Mouse (Mus musculus): Measurements from ENCODE around the gene Cwc15.
"Not testable (repeated sequence)": the region's sequence is repeated elsewhere in the genome, so short reads cannot be mapped to it uniquely, and the experiment has no call there.

Cwc15 gene

DNA sequence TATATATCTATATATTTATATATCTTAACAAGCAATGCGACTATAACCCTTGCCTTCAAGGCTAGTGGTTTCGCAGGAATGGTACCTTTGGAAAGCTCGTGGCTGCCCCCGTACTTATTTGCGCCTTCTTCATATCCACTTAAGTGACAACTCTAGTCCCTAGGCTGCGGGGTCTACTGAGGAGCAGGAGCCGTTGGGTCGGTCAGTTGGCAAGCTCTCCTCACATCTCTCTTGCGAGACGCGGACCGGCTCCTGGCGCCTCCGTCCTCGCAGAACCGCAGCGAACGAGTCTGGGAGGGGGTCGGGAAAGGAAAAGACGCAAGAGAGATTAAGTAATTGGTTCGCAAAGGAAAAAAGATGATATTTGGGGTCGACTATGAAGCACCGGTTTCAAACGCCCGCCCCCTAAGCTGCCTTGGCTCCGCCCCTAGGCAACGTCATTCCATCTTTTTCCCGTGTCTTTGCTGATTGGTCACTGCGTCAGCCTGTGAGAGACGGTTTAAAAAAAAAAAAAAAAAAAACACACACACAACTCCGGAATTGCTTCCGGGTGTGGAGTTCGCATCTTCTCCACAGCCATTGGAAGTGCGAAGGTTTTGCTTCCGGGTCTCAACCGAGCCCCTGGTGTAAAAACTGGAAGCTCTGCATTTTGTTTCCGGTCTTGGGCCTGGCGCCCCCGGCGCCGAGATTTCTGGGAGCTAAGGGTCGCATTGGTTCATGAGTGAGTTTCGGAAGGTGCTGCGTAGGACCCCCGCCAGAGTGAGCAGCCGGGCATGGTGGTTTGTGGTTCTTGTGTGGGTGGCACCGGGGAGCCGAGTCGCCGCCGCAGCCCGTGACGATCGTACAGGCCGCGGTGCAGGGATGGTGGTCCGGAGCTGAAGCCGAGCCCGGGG lies at the start of gene Cwc15, which contains the start of gene Kdm4d:
Gene Cwc15 (plus strand): TSS at position 595 of the 893 bp plus-strand sequence.
Gene Kdm4d (minus strand): TSS at position 460 of the 893 bp plus-strand sequence.
- peak; percentile 96 for DNase-seq (ENCODE audit: low spot score)

DNA sequence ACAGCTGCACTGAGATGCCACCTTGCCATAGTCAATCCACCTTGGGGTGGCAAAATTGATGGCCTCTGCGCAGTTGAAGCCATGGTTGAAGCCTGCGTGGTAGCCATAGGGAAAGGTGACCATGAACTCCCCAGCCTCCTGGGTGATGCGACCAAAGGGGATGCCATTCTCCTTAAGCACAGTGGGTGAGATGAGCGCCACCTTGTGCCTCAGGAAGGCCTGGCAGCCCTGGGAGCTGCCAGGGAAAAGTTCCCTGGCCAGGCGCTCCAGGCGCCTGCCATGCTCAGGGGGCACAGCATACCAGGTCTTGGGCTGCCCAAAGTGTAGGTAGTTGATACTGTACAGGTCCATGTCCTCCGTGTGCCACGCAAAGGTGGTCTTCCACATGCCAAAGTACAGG lies 49.3 kb upstream of the Cwc15 start:
- not testable (repeated sequence) for DNase-seq (ENCODE audit: low spot score)

DNA sequence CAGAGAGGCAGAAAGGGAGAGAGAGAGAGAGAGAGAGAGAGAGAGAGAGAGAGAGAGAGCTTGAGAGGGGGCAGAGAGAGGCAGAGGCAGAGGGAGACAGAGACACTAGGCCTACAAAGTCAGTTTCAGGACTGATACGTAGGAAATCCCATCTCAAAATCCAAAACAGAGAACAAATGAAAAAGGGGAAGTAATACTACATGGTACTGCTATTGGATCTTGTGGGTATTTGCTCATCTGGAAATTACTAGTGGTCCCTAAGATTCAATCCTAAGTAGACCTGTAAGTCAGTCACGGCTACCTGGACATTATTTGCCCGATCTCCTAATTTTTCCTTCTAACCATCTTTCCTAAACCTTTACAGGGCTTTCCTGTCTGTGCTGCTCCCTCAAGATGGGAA lies 44.1 kb upstream of the Cwc15 start:
- DNase-seq (ENCODE audit: low spot score), result no peak

DNA sequence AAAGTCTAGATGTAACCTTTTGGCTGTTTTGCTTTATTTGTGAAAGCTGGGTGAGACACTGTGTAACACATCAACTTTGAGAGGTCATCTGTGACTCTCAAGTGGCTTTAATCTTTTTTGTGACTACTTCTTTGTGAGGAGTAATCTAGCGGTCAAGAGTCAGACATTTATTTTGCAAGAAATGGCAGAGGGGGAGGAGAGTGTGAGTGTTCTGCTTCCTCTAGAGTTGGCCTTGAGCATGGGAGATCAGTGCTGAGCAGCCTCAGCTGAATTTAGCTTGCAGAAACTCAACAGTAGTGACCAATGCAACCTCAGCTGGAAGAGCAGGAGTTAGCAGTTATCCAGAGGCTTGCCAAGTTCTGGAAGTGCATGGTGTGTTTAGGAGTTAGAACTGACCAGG lies 37.9 kb upstream of the Cwc15 start:
- not testable (repeated sequence) for DNase-seq (ENCODE audit: low spot score)

DNA sequence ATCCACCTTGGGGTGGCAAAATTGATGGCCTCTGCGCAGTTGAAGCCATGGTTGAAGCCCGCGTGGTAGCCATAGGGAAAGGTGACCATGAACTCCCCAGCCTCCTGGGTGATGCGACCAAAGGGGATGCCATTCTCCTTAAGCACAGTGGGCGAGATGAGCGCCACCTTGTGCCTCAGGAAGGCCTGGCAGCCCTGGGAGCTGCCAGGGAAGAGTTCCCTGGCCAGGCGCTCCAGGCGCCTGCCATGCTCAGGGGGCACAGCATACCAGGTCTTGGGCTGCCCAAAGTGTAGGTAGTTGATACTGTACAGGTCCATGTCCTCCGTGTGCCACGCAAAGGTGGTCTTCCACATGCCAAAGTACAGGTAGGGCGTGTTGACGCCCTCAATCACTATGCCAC lies 36.7 kb upstream of the Cwc15 start:
- not testable (repeated sequence) for DNase-seq (ENCODE audit: low spot score)

DNA sequence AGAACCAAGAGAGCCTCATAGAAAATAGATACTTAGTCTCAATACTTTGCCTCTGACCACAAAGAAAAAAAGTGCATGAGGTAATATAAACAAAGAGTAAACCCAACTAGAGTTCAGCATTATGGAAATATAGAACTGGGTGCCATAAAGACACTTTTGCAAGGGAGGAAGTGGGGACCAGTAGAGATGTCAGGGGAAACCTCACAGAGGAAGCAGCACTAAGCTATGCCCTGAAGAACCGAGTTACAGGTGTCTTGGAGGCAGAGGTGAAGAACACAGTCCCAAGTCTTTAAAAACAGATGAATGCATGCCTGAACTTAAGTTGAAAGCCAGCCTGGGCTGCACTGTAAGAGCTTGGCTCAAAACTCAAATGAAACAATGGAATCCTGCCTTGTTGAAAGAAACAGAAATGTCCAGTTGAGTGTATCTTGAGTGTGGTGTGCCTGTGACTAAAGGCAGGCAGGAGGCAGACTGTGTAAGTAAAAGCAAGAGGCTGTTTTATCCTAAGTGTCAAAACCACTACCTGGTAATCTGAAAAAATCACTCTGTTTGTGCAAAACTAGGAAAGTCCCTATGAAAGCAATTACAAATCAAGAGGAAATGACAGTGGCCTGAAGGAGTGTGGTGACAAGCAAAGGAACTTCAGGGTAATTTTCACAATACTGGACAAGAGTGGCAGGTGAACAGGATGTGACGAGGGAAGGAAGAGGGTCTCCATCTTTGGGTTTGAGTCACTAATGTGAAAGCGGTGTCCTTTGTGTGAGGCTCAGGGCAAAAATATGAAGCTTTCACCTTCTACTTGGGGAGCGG lies 1.3 kb upstream of the Cwc15 start:
- DNase-seq (ENCODE audit: low spot score), result no peak

DNA sequence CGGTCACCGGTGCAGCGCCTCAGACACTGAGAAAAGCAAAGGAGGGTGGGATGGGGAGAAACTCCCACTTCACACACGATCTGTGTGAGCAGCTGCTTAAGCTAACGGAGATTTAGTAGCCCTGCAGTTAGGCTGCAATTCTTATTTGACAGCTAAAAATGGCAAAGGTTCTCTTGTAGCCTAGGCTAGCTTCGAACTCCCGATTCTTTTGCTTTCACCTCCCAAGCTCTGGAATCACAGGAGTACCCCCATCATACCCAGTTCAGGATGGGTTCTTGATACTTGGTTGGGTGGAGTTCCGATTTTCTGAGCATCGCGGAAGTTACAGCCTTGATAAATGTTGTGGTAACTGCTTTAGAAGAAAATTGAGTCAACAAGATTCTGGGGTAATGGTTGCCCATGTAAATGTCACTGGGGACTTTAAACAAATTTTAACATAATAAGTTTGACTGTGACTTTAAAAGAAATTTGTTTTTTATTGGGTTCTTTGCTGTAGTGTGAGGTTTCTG lies 553 bp downstream of the Cwc15 start:
- no peak for DNase-seq (ENCODE audit: low spot score)

DNA sequence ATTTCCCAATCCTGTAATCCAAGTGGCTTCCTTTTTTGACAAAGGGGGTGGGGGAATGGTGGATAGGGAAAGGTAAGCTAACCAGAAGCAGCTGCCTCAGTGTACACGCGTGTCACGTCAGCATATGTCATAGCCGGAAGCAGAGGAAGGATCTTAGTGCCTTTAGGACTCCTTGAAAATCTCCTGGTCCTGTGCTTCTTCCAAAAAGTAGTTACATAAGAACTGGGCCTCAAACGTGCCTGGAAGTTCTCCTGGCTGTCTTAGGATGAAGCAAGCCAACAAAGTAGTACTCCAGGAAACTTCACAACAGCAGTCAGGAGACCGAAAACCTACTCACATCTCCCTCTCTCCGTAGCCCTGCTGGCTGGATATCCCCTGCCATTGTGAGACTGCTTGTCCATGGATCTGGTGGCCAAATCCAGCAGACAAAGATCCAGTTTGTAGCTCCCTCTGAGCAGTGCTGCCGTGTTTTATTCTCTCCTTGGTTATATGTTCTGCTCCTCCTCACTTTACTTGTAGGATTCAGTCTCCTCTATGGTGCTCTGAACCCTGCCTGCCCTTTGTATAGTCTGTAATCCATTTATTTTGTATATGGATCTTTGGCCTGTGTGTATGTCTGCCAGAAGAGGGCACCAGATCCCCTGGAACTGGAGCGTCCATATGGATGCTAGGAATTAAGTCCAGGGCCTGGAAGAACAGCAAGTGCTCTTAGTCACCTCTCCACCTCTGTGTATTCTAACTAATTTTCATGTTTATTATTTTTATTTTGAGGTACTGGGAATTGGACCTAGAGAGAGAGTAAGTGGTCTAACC lies 12.4 kb downstream of the Cwc15 start:
- no peak for DNase-seq (ENCODE audit: low spot score)

DNA sequence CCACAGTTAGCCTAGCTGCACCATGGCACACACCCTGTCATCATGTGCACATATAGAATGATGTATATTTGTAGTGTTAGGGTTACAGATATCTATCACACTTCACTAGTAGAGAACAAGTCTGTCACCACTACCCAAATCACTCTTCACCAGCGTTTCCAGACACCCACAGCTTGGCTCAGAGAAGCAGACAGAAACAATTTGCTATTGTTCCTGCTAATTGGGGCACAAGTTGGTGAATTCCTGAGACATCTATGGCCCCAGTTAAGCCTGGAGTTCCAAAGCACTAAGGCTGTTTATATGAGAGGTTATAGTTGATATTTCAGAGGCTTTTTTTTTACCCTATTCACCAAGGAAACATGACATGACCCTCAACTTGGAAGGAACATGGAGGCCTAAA lies 16.9 kb downstream of the Cwc15 start:
- DNase-seq (ENCODE audit: low spot score), result no peak

DNA sequence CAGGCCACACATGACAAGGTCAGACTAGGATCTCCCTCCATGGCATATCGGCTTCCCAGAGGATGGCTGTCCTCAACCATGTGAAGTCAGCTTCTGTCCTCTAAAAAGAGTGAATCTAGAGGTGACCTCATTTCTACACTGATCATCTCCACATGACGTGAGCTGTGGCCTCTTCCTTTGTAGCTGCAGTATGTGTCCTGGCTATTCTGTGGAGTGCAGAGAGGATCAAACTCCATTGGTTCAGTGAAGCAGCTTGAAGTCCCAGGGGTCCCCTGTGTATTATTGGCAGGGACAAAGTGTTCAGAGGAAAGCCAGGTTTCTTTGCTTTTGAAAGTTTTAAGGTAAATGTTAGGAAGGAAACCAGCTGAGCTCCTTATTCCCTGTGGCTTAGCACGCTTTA lies 17.7 kb downstream of the Cwc15 start:
- DNase-seq (ENCODE audit: low spot score), result no peak

DNA sequence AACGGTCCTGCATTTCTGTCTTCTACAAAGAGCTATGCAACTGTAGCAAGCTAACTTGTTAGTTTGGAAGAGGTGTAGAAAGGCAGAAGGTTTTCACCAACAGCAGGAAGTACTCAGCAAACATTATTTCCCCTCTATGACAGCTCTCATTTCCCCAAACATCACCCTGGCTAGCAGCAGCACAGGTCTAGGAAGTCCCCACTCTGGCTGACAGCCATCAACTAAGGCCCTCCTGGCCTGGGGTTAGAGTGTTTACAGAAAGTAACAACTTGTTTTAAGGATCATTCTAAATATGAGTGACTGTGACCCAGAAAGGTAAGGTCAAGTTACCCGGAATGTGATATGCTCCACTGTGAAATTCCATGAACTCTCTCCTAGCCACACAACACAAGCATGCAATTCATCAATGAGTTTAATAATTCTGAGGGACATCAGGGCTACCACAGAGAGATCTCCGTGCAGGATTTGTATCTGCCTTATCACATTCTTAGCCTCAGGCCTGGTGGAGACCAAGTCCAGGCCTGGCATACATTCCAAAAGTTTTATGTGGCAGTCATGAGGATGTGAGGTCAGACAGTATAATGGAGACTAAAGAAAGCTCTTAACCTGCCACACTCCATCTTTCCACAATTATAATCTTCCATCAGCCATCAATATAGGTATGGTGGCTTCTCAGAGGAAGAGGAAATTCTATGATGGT lies 20.7 kb downstream of the Cwc15 start:
- DNase-seq (ENCODE audit: low spot score), result no peak

DNA sequence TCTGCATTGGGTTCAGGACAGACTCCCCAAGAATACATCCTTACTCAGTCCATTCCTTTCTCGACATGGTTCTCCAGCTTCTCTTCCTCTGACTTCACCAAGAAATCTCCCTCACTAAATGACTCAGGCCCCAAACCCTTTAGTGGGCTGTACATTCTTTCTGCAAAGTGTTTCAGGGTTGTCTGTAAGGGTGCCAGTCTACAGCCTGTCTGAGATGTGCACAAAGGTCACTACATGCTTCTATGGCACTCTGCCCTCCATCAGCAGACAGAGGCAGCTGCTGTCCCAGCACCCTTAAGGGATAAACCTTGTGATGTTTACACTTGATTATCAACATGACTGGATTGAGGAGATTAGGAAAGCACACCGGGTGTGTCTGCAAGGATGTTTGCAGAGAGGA lies 21.3 kb downstream of the Cwc15 start:
- no peak for DNase-seq (ENCODE audit: low spot score)

DNA sequence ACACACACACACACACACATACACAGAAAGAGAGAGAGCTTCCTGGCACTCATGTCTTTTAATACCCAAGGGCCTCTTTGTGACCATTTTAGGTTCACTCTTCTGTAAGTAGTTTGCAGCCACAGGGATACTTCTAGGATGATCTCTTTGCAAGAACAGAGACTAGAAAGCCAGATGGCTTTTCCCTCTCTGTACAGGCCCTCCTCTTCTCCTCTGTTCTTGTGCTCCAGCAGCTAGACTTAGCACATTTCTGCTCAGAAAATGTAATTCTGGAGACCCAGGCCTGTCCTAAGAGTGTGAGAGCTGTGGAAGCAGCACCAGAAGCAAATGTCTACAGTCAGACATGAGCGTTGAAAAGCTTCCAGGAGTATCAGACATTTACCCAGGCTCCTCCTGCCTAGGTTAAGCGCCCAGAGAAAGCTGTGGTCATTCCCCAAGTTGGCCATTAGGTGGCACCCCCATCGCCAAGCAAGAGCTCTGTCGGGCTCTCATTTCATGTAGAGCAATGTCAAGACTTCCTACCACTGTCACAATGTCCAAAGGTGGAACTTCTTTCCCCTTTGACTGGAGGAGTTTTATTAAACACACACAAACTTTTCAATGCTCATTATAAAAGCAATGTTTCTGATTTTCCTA lies 23.1 kb downstream of the Cwc15 start:
- peak; percentile 63 for DNase-seq (ENCODE audit: low spot score)

DNA sequence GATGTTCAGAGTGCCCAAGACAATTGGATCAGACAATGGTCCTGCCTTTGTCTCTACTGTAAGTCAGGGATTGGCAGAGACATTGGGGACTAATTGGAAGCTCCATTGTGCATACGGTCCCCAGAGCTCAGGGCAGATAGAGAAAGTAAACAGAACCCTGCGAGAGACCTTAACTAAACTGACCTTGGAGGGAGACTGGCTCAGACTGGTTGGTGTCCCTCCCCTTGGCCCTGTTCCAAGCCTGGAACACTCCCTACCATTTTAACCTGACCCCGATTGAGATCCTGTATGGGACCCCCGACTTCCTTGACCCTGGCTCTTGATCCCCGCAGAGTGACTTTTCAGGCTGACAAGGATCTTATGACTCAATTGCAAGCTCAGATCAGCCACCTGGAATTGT lies 29.6 kb downstream of the Cwc15 start:
- DNase-seq (ENCODE audit: low spot score), result no peak

DNA sequence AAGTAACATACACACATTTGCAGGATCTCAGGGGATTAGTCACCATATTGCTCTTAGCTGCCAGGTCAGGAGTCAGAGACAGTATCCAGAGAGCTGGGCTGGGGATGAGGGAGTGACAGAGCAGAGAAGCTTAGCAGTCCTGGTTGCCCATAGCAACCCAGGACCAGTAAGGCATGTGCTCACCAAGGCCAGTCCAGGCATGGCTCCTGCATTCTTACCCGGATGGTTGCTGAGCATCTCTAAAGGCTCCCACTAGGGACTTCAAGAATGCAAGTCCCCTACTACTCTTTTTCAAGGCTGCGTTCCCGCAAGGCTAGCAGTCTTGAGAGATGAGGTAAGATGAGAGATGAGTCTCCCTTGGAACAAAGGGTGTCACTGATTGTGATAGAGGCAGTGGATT lies 31.9 kb downstream of the Cwc15 start:
- no peak for DNase-seq (ENCODE audit: low spot score)

DNA sequence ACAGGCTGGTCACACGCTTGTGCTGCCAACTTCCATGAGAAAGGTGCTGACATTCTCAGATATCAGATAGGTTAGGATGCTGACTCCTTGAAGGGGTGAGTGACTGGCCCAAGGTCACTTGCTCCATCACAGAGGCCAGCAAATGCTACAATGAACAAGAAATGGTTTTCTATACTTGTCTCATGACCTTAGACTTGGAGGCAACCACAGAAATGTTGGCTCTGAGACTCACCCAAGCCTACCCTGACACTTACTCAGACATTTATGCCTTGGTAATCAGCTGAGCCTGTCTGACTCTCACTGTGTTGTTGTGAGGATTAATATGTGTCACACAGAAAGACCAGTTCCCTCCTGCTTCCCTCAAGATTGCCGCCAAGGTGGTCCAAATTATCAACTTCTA lies 33.2 kb downstream of the Cwc15 start:
- DNase-seq (ENCODE audit: low spot score), result no peak

DNA sequence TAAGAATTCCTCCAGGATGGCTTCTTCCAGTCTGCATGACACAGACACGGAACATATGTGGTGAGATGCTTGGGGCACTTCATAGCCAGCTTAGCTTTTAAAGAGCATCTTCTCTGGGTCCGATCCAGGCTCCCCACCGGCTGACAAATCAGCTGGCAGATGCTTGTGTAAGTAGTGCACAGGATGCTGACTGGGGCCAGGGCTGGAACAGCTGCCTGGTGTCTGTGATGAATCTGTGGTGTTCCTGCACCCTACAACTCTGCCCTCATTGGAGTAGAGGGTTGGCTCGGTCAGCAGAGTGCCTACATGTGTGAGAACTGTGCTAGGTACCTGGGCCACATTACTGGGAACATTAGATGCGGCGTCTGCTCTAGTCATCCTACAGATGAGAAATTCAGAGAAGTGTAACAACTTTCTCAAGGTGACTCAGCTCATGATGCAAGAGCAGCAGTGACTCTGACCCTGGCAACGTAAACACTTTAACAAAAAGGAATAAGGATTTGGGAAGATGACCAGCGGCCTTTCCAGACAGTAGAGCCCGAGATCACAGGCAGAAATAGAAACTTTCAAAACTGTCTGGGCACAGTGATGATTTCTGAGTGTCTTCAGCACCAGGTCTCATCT lies 34.5 kb downstream of the Cwc15 start:
- DNase-seq (ENCODE audit: low spot score), result no peak

DNA sequence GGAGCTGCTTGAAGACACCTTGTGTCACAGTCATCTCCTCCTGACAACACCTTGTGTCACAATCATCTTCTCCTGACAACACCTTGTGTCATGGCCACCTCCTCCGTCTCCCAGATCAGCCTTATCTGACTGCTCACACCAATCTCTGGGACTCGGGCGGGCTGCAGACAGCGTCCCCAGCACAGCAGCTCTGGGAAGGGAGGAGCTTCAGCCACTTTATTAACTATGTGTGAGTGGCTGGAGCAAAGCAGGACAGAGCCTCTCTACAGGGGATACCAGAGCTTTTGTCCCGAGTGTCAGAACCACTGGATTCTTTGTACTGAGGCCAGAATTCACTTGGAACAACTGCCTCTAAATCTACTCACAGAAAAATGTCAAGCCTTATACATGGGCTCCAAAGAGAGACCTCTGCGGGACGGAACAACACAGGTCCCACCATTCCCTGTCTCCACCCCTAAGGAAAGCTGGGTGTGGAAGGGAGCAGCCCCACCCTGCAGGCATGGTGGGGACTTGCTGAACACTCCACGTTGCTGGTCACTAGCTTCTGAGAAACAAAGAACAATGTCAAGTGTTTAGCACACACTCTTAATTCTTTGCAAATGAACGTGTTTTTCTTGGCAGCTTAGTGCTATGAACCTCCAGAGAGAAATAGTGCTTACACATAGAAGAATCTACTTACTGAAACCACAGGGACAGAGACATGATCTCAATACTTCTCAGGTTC lies 43.8 kb downstream of the Cwc15 start:
- DNase-seq (ENCODE audit: low spot score), result no peak

DNA sequence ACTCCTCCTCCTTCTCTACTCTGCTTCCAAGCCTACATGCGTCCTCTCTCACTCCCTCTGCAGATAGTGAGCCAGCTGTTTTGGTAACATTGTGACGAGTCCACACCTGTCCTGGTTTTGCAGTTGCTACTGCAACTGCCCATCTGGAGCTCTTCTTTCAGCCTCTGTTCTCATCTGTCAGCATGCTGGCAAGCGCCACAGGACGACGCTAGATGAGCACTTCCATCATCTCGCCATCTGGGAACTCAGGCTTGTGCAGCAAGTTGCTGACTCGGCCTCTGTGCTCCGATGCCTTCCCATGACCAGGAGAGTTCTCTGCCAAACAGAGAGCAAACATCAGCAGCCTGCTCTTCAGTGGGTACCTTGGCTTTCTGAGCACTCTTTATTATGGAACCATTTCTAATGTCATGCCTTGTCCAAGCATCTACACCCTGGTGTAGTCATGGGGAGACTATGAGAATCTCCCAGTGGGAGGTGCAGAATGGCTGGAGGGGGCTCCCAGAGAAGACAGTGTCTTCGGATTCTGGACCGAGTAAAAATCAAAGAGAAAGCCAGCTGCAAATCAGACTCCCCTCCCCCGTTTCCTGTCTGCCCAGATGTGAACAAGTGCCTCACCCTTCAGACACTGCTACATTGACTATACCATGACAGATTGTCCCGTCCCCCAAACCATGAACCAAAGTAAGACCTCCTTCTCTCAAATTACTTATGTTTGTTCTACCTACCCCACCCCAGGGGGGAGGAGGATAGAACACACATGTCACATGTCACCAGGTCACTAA lies 47.4 kb downstream of the Cwc15 start:
- DNase-seq (ENCODE audit: low spot score), result peak; percentile 54
